Mouse (Mus musculus) CH12.LX (cell line): ENCODE results near the gene A930004D18Rik. TPM values are rescaled to one million over a fixed set of nuclear protein-coding genes. Genes with fewer than 3 reads are reported as not detected.

Experiments
- DNase-seq: peaks from one replicate; pipeline ENCODE4 v3.0.0-alpha.2; 2013; ENCODE audit errors: extremely low read depth
- H3K27ac ChIP-seq: 2 replicates; pipeline ENCODE4 v1.5.1; 2012; ENCODE audit warnings: low read depth, mild to moderate bottlenecking, control low read depth, moderate library complexity; ENCODE audit not compliant: insufficient read depth
- H3K27me3 ChIP-seq: replicated peaks from 2 replicates; pipeline ENCODE3; 2012; ENCODE audit warnings: inconsistent platforms
- H3K36me3 ChIP-seq, 2 experiments: replicated peaks in 1 of 2; 2 replicates each; pipeline versions ENCODE3 to v1.6.1; 2012; ENCODE audit warnings: inconsistent platforms in 1 of 2, low read length in 1 of 2, mild to moderate bottlenecking in 1 of 2, mixed read lengths in 1 of 2, moderate library complexity in 1 of 2; ENCODE audit not compliant: control insufficient read depth in 1 of 2, insufficient read depth in 1 of 2
- H3K4me1 ChIP-seq, 2 experiments: 2 replicates each; pipeline ENCODE4 v1.6.1; 2012; ENCODE audit warnings: inconsistent platforms in 1 of 2, moderate library complexity in 1 of 2; ENCODE audit not compliant: insufficient read depth in 2 of 2, control insufficient read depth in 1 of 2
- H3K4me2 ChIP-seq: 2 replicates; pipeline ENCODE4 v1.6.1; 2012; ENCODE audit warnings: low read depth, mild to moderate bottlenecking, control low read depth; ENCODE audit not compliant: poor library complexity, insufficient read depth, severe bottlenecking
- H3K4me3 ChIP-seq, 3 experiments: fragments of 150-350 bp in 1 of 3; sonication (generic) in 1 of 3; replicated peaks in 1 of 3; 2 replicates each; pipeline versions ENCODE3 to v1.5.1; 2011 to 2012; ENCODE audit warnings: low read depth in 2 of 3, low read length in 2 of 3, mild to moderate bottlenecking in 2 of 3, moderate library complexity in 2 of 3, control low read depth in 1 of 3, improper control_type of control experiment in 1 of 3, inconsistent platforms in 1 of 3, mixed read lengths in 1 of 3; ENCODE audit not compliant: poor library complexity in 1 of 3
- H3K79me2 ChIP-seq: replicated peaks from 2 replicates; pipeline ENCODE4 v1.6.1; 2012; ENCODE audit warnings: mild to moderate bottlenecking, moderate library complexity; ENCODE audit not compliant: control insufficient read depth, poor library complexity, insufficient read depth, severe bottlenecking; ENCODE audit errors: extremely low read depth
- H3K9ac ChIP-seq: 2 replicates; pipeline ENCODE4 v1.6.1; 2012; ENCODE audit warnings: low read depth, mild to moderate bottlenecking, control low read depth, moderate library complexity; ENCODE audit not compliant: insufficient read depth
- H3K9me3 ChIP-seq: replicated peaks from 2 replicates; pipeline ENCODE3; 2012; ENCODE audit warnings: low read length, inconsistent platforms, mixed read lengths
- BHLHE40 ChIP-seq: IDR thresholded peaks from 2 replicates; pipeline ENCODE4 v1.6.1; 2011; ENCODE audit warnings: mild to moderate bottlenecking, low read depth, low read length, improper control_type of control experiment
- CHD1 ChIP-seq: IDR thresholded peaks from 2 replicates; pipeline ENCODE4 v1.6.1; 2012; ENCODE audit warnings: low read depth, low read length, improper control_type of control experiment, inconsistent platforms
- CHD2 ChIP-seq: IDR thresholded peaks from 2 replicates; pipeline ENCODE4 v1.6.1; 2011; ENCODE audit warnings: low read length, improper control_type of control experiment
- CTCF ChIP-seq, 2 experiments: IDR thresholded peaks in 1 of 2; conservative IDR thresholded peaks in 1 of 2; 2 replicates each; pipeline ENCODE4 v1.5.1; 2011 to 2012; ENCODE audit warnings: low read depth in 2 of 2, low read length in 2 of 2, improper control_type of control experiment in 1 of 2, inconsistent platforms in 1 of 2, mild to moderate bottlenecking in 1 of 2, moderate library complexity in 1 of 2
- E2F4 ChIP-seq: IDR thresholded peaks from 2 replicates; pipeline ENCODE4 v1.6.1; 2011; ENCODE audit warnings: low read depth, low read length, improper control_type of control experiment; ENCODE audit not compliant: insufficient replicate concordance
- ELF1 ChIP-seq: IDR thresholded peaks from 2 replicates; pipeline ENCODE4 v1.6.1; 2014; ENCODE audit warnings: low read depth, mild to moderate bottlenecking, inconsistent platforms, low read length, improper control_type of control experiment
- EP300 ChIP-seq: IDR thresholded peaks from 2 replicates; pipeline ENCODE4 v1.6.1; 2011; ENCODE audit warnings: low read length, improper control_type of control experiment
- ETS1 ChIP-seq: conservative IDR thresholded peaks from 2 replicates; pipeline ENCODE4 v1.6.1; 2012; ENCODE audit warnings: low read depth, mild to moderate bottlenecking, inconsistent platforms, low read length, improper control_type of control experiment, moderate library complexity
- HCFC1 ChIP-seq: IDR thresholded peaks from 2 replicates; pipeline ENCODE4 v1.6.1; 2012; ENCODE audit warnings: low read depth, mild to moderate bottlenecking, inconsistent platforms, low read length, improper control_type of control experiment
- IRF4 ChIP-seq: IDR thresholded peaks from 2 replicates; pipeline ENCODE4 v1.6.1; 2014; ENCODE audit warnings: low read depth, mild to moderate bottlenecking, inconsistent platforms, low read length, improper control_type of control experiment
- JUN ChIP-seq: IDR thresholded peaks from 2 replicates; pipeline ENCODE4 v1.6.1; 2011; ENCODE audit warnings: low read depth, mild to moderate bottlenecking, low read length, improper control_type of control experiment, moderate library complexity; ENCODE audit not compliant: insufficient read depth
- JUND ChIP-seq: conservative IDR thresholded peaks from 2 replicates; pipeline ENCODE4 v1.6.1; 2011; ENCODE audit warnings: low read depth, low read length, improper control_type of control experiment
- MAFK ChIP-seq: IDR thresholded peaks from 2 replicates; pipeline ENCODE4 v1.6.1; 2011; ENCODE audit warnings: low read length, improper control_type of control experiment; ENCODE audit not compliant: insufficient replicate concordance
- MAX ChIP-seq: IDR thresholded peaks from 2 replicates; pipeline ENCODE4 v1.6.1; 2011; ENCODE audit warnings: low read length, improper control_type of control experiment
- MAZ ChIP-seq: IDR thresholded peaks from 2 replicates; pipeline ENCODE4 v1.6.1; 2012; ENCODE audit warnings: low read depth, mild to moderate bottlenecking, inconsistent platforms, low read length, improper control_type of control experiment, moderate library complexity
- NELFE ChIP-seq: IDR thresholded peaks from 2 replicates; pipeline ENCODE4 v1.6.1; 2011; ENCODE audit warnings: low read depth, low read length, improper control_type of control experiment
- POLR2A ChIP-seq: IDR thresholded peaks from 2 replicates; pipeline ENCODE4 v1.6.1; 2011; ENCODE audit warnings: low read depth, mild to moderate bottlenecking, improper control_type of control experiment, low read length
- RAD21 ChIP-seq: IDR thresholded peaks from 2 replicates; pipeline ENCODE4 v1.6.1; 2011; ENCODE audit warnings: low read depth, mild to moderate bottlenecking, low read length, improper control_type of control experiment, moderate library complexity
- RCOR1 ChIP-seq: conservative IDR thresholded peaks from 2 replicates; pipeline ENCODE4 v1.6.1; 2012; ENCODE audit warnings: low read depth, mild to moderate bottlenecking, inconsistent platforms, low read length, improper control_type of control experiment
- SIN3A ChIP-seq: IDR thresholded peaks from 2 replicates; pipeline ENCODE4 v1.6.1; 2012; ENCODE audit warnings: low read length, improper control_type of control experiment, inconsistent platforms
- SMC3 ChIP-seq: IDR thresholded peaks from 2 replicates; pipeline ENCODE4 v1.6.1; 2011; ENCODE audit warnings: low read depth, low read length, improper control_type of control experiment
- TBP ChIP-seq: conservative IDR thresholded peaks from 2 replicates; pipeline ENCODE4 v1.6.1; 2011; ENCODE audit warnings: low read depth, low read length, improper control_type of control experiment
- TCF12 ChIP-seq: IDR thresholded peaks from 2 replicates; pipeline ENCODE4 v1.6.1; 2014; ENCODE audit warnings: low read depth, mild to moderate bottlenecking, inconsistent platforms, low read length, improper control_type of control experiment
- UBTF ChIP-seq: IDR thresholded peaks from 2 replicates; pipeline ENCODE4 v1.6.1; 2012; ENCODE audit warnings: low read depth, mild to moderate bottlenecking, inconsistent platforms, low read length, improper control_type of control experiment, moderate library complexity
- ZC3H11A ChIP-seq: IDR thresholded peaks from 2 replicates; pipeline ENCODE4 v1.6.1; 2012; ENCODE audit warnings: low read depth, mild to moderate bottlenecking, inconsistent platforms, low read length, improper control_type of control experiment
- ZMIZ1 ChIP-seq: IDR thresholded peaks from 2 replicates; pipeline ENCODE4 v1.6.1; 2012; ENCODE audit warnings: low read depth, mild to moderate bottlenecking, inconsistent platforms, low read length, improper control_type of control experiment
- ZNF384 ChIP-seq: IDR thresholded peaks from 2 replicates; pipeline ENCODE4 v1.6.1; 2012; ENCODE audit warnings: low read depth, low read length, improper control_type of control experiment, inconsistent platforms
- dilution Hi-C: fragments of 300-500 bp; cut with MboI; formaldehyde crosslinking; loops from 2 replicates; pipeline ENCODE4 v1.14.3; 2020; ENCODE audit warnings: low sequenced_read_pairs; ENCODE audit not compliant: extremely low pct_unique_long_range_greater_than_20kb, extremely low pct_ligation_motif_present
- in situ Hi-C: fragments of 300-500 bp; cut with MboI; formaldehyde crosslinking; loops from 3 replicates; pipeline ENCODE4 v1.14.3; 2019; ENCODE audit warnings: low sequenced_read_pairs, low pct_ligation_motif_present, low pct_unique_long_range_greater_than_20kb, mixed read lengths
- polyA plus RNA-seq: library from polyadenylated mRNA; unstranded; fragments of >175 nt; gene quantifications from 2 replicates; pipeline ENCODE4 v1.2.1, GENCODE M21; 2012; ENCODE audit warnings: low read depth; ENCODE audit not compliant: insufficient read length
- total RNA-seq, 2 experiments: library from RNA; depleted of rRNA; stranded (reverse); fragments of 300-350 nt in 1 of 2; fragments of >200 nt in 1 of 2; gene quantifications; 2 replicates each; pipeline ENCODE4 v1.2.3; 2012 to 2014

A930004D18Rik gene
- total and polyA plus RNA-seq, 3 experiments = 0.15 to 1.7 (median 0.72) TPM

GRCm38 (mm10) chr2:18028140-18029021, 9.2 kb downstream of the A930004D18Rik start:
- in situ Hi-C loops = loop anchor here (5.0 to 25.0 kb wide), 3 partner anchors 179 to 659 kb away; partner anchors contain the start of genes Bmi1 and Spag6
- DNase-seq = peak; percentile 24

GRCm38 (mm10) chr2:18027448-18028139, 9.9 kb downstream of the A930004D18Rik start:
- Histone ChIP-seq H3K36me3 (no peaks in the 10 kb centered on the region), H3K27ac (peak overlapping the region; percentile 37; the same call in 1 of the 2 replicates), H3K4me3 (peak overlapping the region; percentile 68 to 71 (median 68)), H3K4me2 (peak overlapping the region; percentile 80), H3K9me3 (no peaks in the 10 kb centered on the region), H3K4me1 (peaks cover 4 to 21% of the 10 kb centered on the region in 2 experiments), H3K79me2 (no peaks in the 10 kb centered on the region), H3K27me3 (no peaks in the 10 kb centered on the region), H3K9ac (peak overlapping the region; percentile 76)
- peak; percentile 94 for DNase-seq
- dilution Hi-C loops (no loop called here), in situ Hi-C loops (loop anchor here (5.0 to 25.0 kb wide), 3 partner anchors 180 to 660 kb away; partner anchors contain the start of genes Bmi1 and Spag6)
- TF ChIP-seq CTCF (conservative IDR thresholded peaks at IDR 0.05 in 1 of 2, IDR thresholded peaks at IDR 0.05 in 1 of 2; ENCODE audit: low read depth in 2 of 2, low read length in 2 of 2) = peak; percentile 27 to 93; a peak in 2 of 4 replicates
- no peak for TF ChIP-seq BHLHE40
- TF ChIP-seq POLR2A = peak; percentile 52
- TF ChIP-seq EP300 = no peak
- peak; percentile 4; the same call in 1 of the 2 replicates for TF ChIP-seq SIN3A
- TF ChIP-seq JUND = no peak
- TF ChIP-seq SMC3 = peak; percentile 91
- peak; percentile 60; the same call in 1 of the 2 replicates for TF ChIP-seq ZC3H11A
- TF ChIP-seq NELFE = 0 out of 2 replicates have a peak, but pooled peaks have one; percentile 5
- TF ChIP-seq UBTF = peak; percentile 34; the same call in 1 of the 2 replicates
- TF ChIP-seq CHD1 = no peak
- TF ChIP-seq CHD2 = peak; percentile 76; the same call in 1 of the 2 replicates
- 0 out of 2 replicates have a peak, but pooled peaks have one; percentile 27 for TF ChIP-seq TBP
- no peak for TF ChIP-seq ZMIZ1
- no peak for TF ChIP-seq MAFK
- TF ChIP-seq HCFC1 = peak; percentile 11
- no peak for TF ChIP-seq ZNF384
- TF ChIP-seq ETS1 = no peak
- no peak for TF ChIP-seq TCF12
- TF ChIP-seq RCOR1 = no peak
- no peak for TF ChIP-seq JUN
- no peak; the same call in 1 of the 2 replicates for TF ChIP-seq MAX
- peak; percentile 66 for TF ChIP-seq ELF1
- no peak; the same call in 1 of the 2 replicates for TF ChIP-seq MAZ

More at GRCm38 (mm10) chr2:18028140-18029021, 9.2 kb downstream of the A930004D18Rik start:
- TF ChIP-seq IRF4 = no peak
- TF ChIP-seq CHD2 = peak; percentile 88
- TF ChIP-seq E2F4 = no peak
- TF ChIP-seq SIN3A = peak; percentile 14; the same call in 1 of the 2 replicates
- no peak for TF ChIP-seq CHD1
- TF ChIP-seq NELFE = 0 out of 2 replicates have a peak, but pooled peaks have one; percentile 29
- peak; percentile 32; the same call in 1 of the 2 replicates for TF ChIP-seq POLR2A
- TF ChIP-seq BHLHE40 = peak; percentile 66
- TF ChIP-seq TCF12 = 0 out of 2 replicates have a peak, but pooled peaks have one; percentile 34
- no peak; the same call in none of the 2 replicates for TF ChIP-seq RAD21
- no peaks in the 10 kb centered on the region for H3K27me3 ChIP-seq
- no peaks in the 10 kb centered on the region for H3K36me3 ChIP-seq
- H3K79me2 ChIP-seq = no peaks in the 10 kb centered on the region
- peak overlapping the region; percentile 76 for H3K9ac ChIP-seq
- dilution Hi-C loops = no loop called here
- H3K9me3 ChIP-seq = no peaks in the 10 kb centered on the region
- H3K4me2 ChIP-seq = peak overlapping the region; percentile 52
- H3K4me1 ChIP-seq = peaks cover 4 to 17% of the 10 kb centered on the region in 2 experiments
- H3K4me3 ChIP-seq = peak overlapping the region; percentile 68 to 70 (median 68)
- H3K27ac ChIP-seq = peak overlapping the region; percentile 37; the same call in 1 of the 2 replicates
